Mouse (Mus musculus) liver, embryonic 14.5 days (tissue): Measurements from ENCODE around the gene Gm12184. TPM values are rescaled to one million over a fixed set of nuclear protein-coding genes. Genes with fewer than 3 reads are reported as not detected.

ENCODE experiments used
- ATAC-seq: fragments of 200-750 bp; cut with Nextera tagmentation; 2 replicates; pipeline ENCODE4 v1.8.0; 2017; ENCODE audit warnings: moderate number of reproducible peaks, mild to moderate bottlenecking, moderate library complexity; ENCODE audit not compliant: insufficient read depth
- DNase-seq, 3 experiments: peaks; one replicate each; pipeline ENCODE4 v3.0.0-alpha.2; 2012 to 2013; ENCODE audit warnings: low read depth in 3 of 3, low spot score in 3 of 3
- H3K27ac ChIP-seq: fragments of 300-500 bp; sonication (generic); 2 replicates; pipeline ENCODE4 v1.5.1; 2014; ENCODE audit warnings: moderate library complexity, mild to moderate bottlenecking, control low read depth, inconsistent platforms
- H3K27me3 ChIP-seq: fragments of 300-500 bp; sonication (generic); 2 replicates; pipeline ENCODE4 v1.6.1; 2014; ENCODE audit warnings: mild to moderate bottlenecking, low read length, moderate library complexity; ENCODE audit not compliant: control insufficient read depth, insufficient read depth
- H3K36me3 ChIP-seq: fragments of 300-500 bp; sonication (generic); replicated peaks from 2 replicates; pipeline ENCODE4 v1.6.1; 2014; ENCODE audit warnings: low read depth; ENCODE audit not compliant: control insufficient read depth, insufficient read depth
- H3K4me1 ChIP-seq, 2 experiments: fragments of 200-500 bp in 1 of 2; fragments of 300-500 bp in 1 of 2; sonication (generic) in 1 of 2; replicated peaks; 2 replicates each; pipeline ENCODE4 v1.6.1; 2012 to 2014; ENCODE audit warnings: antibody characterized with exemption in 1 of 2, inconsistent platforms in 1 of 2, low read length in 1 of 2; ENCODE audit not compliant: control insufficient read depth in 2 of 2, insufficient read depth in 2 of 2
- H3K4me2 ChIP-seq: fragments of 300-500 bp; sonication (generic); 2 replicates; pipeline ENCODE4 v1.6.1; 2014; ENCODE audit warnings: low read depth, mild to moderate bottlenecking, control low read depth, moderate library complexity
- H3K4me3 ChIP-seq, 2 experiments: fragments of 200-500 bp in 1 of 2; fragments of 300-500 bp in 1 of 2; sonication (generic) in 1 of 2; 2 replicates each; pipeline ENCODE4 v1.5.1; 2012 to 2014; ENCODE audit warnings: low read depth in 2 of 2, low read length in 2 of 2, mild to moderate bottlenecking in 2 of 2, control low read depth in 1 of 2, inconsistent platforms in 1 of 2, moderate library complexity in 1 of 2; ENCODE audit not compliant: insufficient read depth in 1 of 2
- H3K9ac ChIP-seq: fragments of 300-500 bp; sonication (generic); replicated peaks from 2 replicates; pipeline ENCODE4 v1.6.1; 2014; ENCODE audit warnings: mild to moderate bottlenecking, control low read depth, moderate library complexity
- H3K9me3 ChIP-seq: fragments of 300-500 bp; sonication (generic); 2 replicates; pipeline ENCODE4 v1.6.1; 2016; ENCODE audit warnings: low read length, mixed read lengths; ENCODE audit not compliant: control insufficient read depth
- CTCF ChIP-seq: IDR thresholded peaks from 2 replicates; pipeline ENCODE4 v1.5.1; 2016; ENCODE audit warnings: antibody characterized with exemption, low read depth, control low read depth
- EP300 ChIP-seq: IDR thresholded peaks from 2 replicates; pipeline ENCODE4 v1.6.1; 2016; ENCODE audit warnings: antibody characterized with exemption, low read depth
- WGBS: fragments of 180-500 bp; shearing (Covaris S2); extraction: QIAGEN DNeasy Blood & Tissue Kit; methylation state at CpG from one replicate; pipeline ENCODE4 v1.1.7; 2014; ENCODE audit not compliant: insufficient replicate concordance; 5-methylcytosine and 5-hydroxymethylcytosine counted together
- polyA plus RNA-seq, 2 experiments: library from polyadenylated mRNA; depleted of rRNA in 1 of 2; stranded (reverse) in 1 of 2; unstranded in 1 of 2; fragments of >200 nt; fragmentation: Nextera tagmentation in 1 of 2; extraction: Ambion mirVana in 1 of 2; gene quantifications; 2 replicates each; pipeline versions ENCODE4 v1.2.1 to v1.2.3; 2012 to 2014

The Gm12184 gene
- polyA plus RNA-seq, 2 experiments, result 1.6 to 12.4 TPM

- peak; percentile 1; the same call in 1 of the 2 replicates for ATAC-seq
- H3K4me1 ChIP-seq, result peaks cover 7 to 13% of the 10 kb centered on the region in 2 experiments
Measured at GRCm38 (mm10) chr11:48816281-48816781, 10.1 kb downstream of the Gm12184 start.

GRCm38 (mm10) chr11:48815851-48816250 is 10.6 kb downstream of the Gm12184 start:
- Histone ChIP-seq H3K9ac (peak overlapping the region; percentile 82; the same call in 1 of the 2 replicates), H3K27ac (no peak overlapping the region), H3K4me2 (peak overlapping the region; percentile 97), H3K4me3 (peak overlapping the region; percentile 73 to 84), H3K9me3 (no peaks in the 10 kb centered on the region), H3K27me3 (no peaks in the 10 kb centered on the region), H3K4me1 (peaks cover 7 to 13% of the 10 kb centered on the region in 2 experiments), H3K36me3 (peaks cover 13% of the 10 kb centered on the region)
- no peak for ATAC-seq
- no peak for DNase-seq
- 55% methylated on average over 16 of the region's 16 CpGs for WGBS
- TF ChIP-seq CTCF (no peak), EP300 (no peak)

More at GRCm38 (mm10) chr11:48816281-48816781, 10.1 kb downstream of the Gm12184 start:
- peak overlapping the region; percentile 82 for H3K9ac ChIP-seq
- peaks cover 10% of the 10 kb centered on the region for H3K36me3 ChIP-seq
- DNase-seq, result no peak
- H3K4me2 ChIP-seq, result peak overlapping the region; percentile 97
- no peaks in the 10 kb centered on the region for H3K9me3 ChIP-seq
- no peaks in the 10 kb centered on the region for H3K27me3 ChIP-seq
- H3K4me3 ChIP-seq, result peak overlapping the region; percentile 73 to 84
- WGBS, result under 1% methylated on average over 23 of the region's 23 CpGs
- peak overlapping the region; percentile 59 for H3K27ac ChIP-seq
- TF ChIP-seq EP300, result no peak
- no peak for TF ChIP-seq CTCF

GRCm38 (mm10) chr11:48813782-48814181 is 12.7 kb downstream of the Gm12184 start:
- DNase-seq (no peak), ATAC-seq (no peak)
- H3K4me3 ChIP-seq, result no peak overlapping the region
- H3K4me1 ChIP-seq, result peaks cover 7 to 11% of the 10 kb centered on the region in 2 experiments
- no peaks in the 10 kb centered on the region for H3K9me3 ChIP-seq
- TF ChIP-seq EP300 (no peak), CTCF (no peak)
- no peak overlapping the region for H3K27ac ChIP-seq
- H3K36me3 ChIP-seq, result peaks cover 23% of the 10 kb centered on the region
- H3K9ac ChIP-seq, result no peak overlapping the region
- H3K27me3 ChIP-seq, result no peaks in the 10 kb centered on the region
- no peak overlapping the region for H3K4me2 ChIP-seq

- H3K36me3 ChIP-seq, result peaks cover 54% of the 10 kb centered on the region
- no peak overlapping the region for H3K27ac ChIP-seq
- no peak for ATAC-seq
Measured at GRCm38 (mm10) chr11:48810142-48810541, 16.3 kb downstream of the Gm12184 start.

GRCm38 (mm10) chr11:48809434-48809830 is 17.0 kb downstream of the Gm12184 start:
- Histone ChIP-seq H3K4me2 (no peak overlapping the region), H3K4me3 (no peak overlapping the region), H3K27me3 (no peaks in the 10 kb centered on the region), H3K9ac (no peak overlapping the region), H3K4me1 (peaks cover 0 to 2% of the 10 kb centered on the region in 2 experiments; a peak in 3 of 4 replicates), H3K36me3 (peaks cover 60% of the 10 kb centered on the region), H3K27ac (no peak overlapping the region), H3K9me3 (no peaks in the 10 kb centered on the region)
- ATAC-seq, result no peak
- 64% methylated on average over 4 of the region's 4 CpGs for WGBS
- TF ChIP-seq EP300 (no peak), CTCF (no peak)
- no peak for DNase-seq

More at GRCm38 (mm10) chr11:48810142-48810541, 16.3 kb downstream of the Gm12184 start:
- no peak for DNase-seq
- no peak overlapping the region for H3K9ac ChIP-seq
- no peaks in the 10 kb centered on the region for H3K9me3 ChIP-seq
- no peaks in the 10 kb centered on the region for H3K27me3 ChIP-seq
- H3K4me1 ChIP-seq, result peaks cover 0 to 2% of the 10 kb centered on the region in 2 experiments; a peak in 3 of 4 replicates
- no peak overlapping the region for H3K4me3 ChIP-seq
- TF ChIP-seq CTCF (no peak), EP300 (no peak)
- WGBS, result 32% methylated on average over 2 of the region's 2 CpGs
- H3K4me2 ChIP-seq, result no peak overlapping the region
